Mouse (Mus musculus): Measurements from ENCODE around the gene Ak4.
"Not testable (repeated sequence)": the region's sequence is repeated elsewhere in the genome, so short reads cannot be mapped to it uniquely, and the experiment has no call there.

The Ak4 gene

GRCm38 (mm10) chr4:101424495-101424894 lies 5.4 kb downstream of the Ak4 start:
- DNase-seq, result no peak

- DNase-seq, result no peak
Measured at GRCm38 (mm10) chr4:101425119-101425518, 6.0 kb downstream of the Ak4 start.

GRCm38 (mm10) chr4:101425666-101426065 lies 6.6 kb downstream of the Ak4 start:
- DNase-seq, result no peak

DNA sequence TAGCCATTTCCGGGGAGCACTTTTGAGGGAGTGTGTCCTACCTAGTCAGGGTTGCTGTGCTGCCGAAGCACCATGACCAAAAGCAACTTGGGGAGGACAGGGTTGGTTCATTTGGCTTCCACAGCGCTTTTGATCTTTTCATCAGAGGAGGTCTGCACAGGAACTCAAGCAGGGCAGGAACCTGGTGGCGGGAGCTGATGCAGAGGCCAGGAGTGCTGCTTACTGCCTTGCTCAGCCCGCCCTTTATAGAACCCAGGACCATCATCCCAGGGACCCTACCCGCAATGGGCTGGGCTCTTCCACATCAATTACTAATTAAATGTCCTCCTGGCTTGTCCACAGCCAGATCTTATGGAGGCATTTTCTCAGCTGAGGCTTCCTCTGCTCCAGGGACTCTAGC lies 7.5 kb downstream of the Ak4 start:
- DNase-seq, result no peak

GRCm38 (mm10) chr4:101427886-101428680 lies 9.0 kb downstream of the Ak4 start:
- DNase-seq, result no peak

DNA sequence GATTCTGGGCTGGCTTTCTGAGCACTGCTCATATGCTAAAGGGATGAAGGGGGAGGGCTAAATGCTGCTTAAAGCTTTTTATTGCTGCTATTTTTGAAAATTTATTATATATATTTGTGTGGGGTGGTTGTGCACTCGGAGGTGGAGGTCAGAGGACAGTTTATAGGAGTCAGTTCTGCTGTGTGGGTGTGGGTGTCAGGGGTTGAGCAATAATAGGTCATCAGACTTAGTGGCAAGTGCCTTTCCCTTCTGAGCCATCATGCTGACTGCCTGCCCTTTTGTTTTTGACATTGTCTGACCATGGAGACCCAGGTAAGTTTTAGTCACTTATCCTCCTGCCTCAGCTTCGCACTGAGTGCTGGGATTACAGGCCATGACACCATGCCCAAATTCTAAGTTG lies 10.0 kb downstream of the Ak4 start:
- DNase-seq, result no peak

DNA sequence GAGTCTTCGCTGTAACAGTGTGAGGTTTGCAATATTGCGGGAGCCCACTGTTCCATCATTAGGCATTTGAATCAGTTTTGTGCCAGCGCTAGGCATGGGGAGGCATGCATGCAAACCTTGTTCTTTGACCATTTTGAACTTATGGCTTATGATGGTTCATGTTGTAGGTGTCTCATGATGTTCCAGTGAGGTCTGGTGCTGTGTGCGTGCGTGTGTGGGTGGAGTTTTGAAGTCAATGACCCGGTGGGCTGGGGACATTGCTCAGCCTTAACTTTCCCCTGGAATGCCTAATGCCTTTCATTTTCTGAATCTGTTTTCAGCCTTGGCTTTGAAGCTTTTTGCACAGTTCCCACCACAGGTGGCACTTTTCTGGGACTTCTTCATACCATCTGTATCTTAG lies 10.9 kb downstream of the Ak4 start:
- DNase-seq, result no peak

DNA sequence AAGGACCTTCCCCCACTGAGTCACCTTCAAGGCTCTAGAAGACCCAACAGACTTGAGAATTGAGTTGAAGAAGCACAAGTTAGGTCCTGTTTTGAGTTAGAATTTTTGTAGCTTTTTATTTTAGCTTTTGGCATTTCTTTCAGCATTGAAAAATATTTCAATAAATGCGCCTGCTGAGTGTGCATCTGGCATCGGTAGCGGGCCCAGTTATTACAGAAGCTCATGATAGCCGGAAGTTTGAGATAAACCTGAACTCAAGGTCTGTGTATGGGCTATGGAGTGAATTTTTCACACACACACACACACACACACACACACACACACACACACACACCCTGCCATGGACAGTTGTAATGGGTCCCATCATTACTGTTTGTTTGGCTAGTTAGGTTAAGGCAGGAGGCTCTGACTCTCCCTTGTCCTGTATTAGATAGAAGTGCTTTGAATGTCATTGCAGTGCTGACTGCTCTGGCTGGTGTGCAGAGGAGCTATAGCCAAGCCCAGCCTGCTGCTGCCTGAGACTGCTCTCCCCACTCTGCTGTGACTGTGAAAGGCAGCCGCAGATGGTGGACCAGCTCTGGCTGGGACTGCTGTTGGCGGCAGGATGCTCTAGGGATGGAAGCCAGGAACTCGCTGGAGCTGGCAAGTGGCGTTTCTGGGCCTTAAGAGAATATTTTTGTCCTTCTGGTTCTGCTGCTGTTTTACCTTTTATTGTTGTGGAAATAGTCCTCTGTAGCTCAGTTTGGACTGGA lies 17.9 kb downstream of the Ak4 start:
- DNase-seq, result peak; percentile 34 to 63

- DNase-seq, result peak in 1 of 2 experiments; percentile 35
Measured at GRCm38 (mm10) chr4:101438271-101438670, 19.2 kb downstream of the Ak4 start.

DNA sequence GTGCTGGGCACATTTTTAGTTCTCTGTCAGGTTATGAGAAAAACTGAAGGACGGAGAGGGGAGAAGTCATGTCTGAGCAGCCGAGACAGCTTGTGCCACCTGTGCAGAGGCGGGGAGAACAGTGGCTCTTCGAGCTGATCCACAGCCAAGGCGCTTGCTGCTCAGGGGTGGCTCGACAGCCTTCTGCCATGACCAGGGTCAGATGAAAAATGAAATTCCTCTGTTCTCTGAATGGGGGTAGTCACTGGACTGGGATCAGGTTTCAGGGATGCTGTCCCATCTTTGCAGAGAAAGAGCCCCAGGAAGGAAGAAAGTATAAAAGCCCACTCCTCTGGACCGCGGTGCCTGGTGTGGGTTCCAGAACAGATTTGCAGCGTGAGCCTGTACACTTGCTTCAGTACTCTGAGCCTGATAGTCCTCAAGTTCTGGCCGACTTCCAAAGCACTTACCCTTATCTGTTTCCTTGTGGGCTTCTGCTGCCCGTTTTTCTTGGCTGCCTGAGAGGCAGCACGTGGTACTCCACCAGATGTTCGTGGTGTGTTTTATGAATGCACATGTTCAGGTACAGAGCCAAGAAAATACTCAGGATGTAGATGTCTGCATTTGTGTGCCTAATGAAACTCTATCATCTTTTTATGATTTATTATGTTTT lies 20.8 kb downstream of the Ak4 start:
- DNase-seq, result peak; percentile 77 to 79

GRCm38 (mm10) chr4:101442791-101443190 lies 23.7 kb downstream of the Ak4 start:
- no peak for DNase-seq

DNA sequence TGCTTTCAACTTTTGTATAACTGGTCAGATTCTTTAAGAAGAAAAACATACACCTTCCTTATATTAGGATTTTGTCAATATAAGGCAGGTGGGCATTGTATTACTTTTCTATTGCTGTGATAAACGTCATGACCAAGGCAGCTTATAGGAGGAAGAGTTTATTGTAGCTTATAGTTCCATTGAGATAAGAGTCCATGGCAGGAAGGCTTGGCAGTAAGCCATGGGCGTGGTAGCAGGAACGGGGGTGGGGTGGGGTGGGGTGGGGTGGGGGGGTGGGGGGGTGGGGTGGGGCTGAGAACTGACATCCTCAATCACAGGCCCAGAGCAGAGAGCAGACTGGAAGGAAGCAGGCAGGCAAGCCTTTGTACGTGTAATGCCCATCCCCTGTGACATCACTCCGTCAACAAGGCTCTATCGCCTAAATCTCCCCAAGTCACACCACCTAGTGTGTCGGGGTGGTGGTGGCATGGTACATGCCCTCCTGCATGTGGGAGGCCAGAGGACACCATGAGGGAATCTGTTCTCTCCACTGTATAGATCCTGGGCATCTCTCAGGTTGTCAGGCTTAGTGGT lies 24.4 kb downstream of the Ak4 start:
- DNase-seq, result no peak

DNA sequence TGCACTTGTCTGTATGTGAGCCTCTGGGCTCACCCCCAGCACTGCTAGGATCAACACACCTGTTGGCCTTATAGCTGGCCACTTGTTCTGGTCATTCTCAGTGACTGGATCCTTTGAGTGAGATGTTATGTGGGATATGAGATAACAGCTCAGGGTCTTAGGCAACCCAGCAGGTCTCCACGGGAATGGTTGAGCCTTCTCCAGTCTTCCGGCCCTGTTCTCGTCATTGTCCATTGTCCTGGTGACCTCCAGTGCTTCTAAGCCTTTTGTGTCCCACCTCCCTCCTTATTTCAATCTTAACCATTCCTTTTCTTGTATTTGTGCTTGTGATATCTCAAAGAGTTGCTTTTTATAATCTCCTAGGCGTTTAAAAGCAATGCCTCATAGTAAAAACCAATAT lies 26.6 kb downstream of the Ak4 start:
- DNase-seq, result no peak

GRCm38 (mm10) chr4:101446606-101447005 lies 27.5 kb downstream of the Ak4 start:
- DNase-seq, result not testable (repeated sequence)

DNA sequence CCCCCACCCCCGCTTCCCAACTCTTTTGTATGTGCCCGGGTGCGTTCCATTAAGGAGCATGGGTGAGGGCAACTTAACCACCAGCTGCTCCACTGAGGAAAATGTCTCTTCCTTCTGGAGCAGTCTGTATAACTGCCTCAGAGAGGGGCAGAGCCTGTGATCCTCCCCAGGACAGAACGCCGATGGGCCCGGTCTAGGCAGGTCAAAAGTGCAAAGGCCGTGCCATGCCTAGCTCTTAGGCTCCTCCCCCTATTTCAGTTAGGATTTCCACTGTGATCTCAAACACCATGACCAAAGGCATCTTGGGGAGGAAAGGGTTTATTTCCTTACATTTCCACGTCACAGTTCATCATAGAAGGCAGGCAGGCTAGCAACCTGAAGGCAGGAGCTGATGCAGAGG lies 29.6 kb downstream of the Ak4 start:
- no peak for DNase-seq

DNA sequence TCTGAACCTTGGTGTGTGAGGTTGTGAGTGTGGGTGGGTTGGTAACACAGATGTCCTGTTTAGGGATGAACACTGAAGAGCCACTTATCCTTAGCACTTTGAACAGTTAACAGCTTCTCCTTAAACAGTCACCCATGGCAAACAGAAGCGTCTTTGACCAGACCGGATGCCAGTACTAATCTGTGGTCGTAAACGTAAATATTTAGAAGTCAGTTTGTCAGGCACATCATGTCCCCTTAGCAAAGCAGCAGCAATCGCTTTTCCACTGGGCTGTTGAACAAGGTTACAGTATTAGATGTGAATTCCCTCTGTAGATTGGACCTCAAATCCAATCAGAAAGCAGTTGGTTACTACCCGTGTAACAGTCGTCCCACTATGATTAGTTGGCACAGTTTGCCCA lies 30.3 kb downstream of the Ak4 start:
- DNase-seq, result no peak

- DNase-seq, result peak; percentile 28 to 51
Measured at GRCm38 (mm10) chr4:101450150-101450780, 31.2 kb downstream of the Ak4 start.

DNA sequence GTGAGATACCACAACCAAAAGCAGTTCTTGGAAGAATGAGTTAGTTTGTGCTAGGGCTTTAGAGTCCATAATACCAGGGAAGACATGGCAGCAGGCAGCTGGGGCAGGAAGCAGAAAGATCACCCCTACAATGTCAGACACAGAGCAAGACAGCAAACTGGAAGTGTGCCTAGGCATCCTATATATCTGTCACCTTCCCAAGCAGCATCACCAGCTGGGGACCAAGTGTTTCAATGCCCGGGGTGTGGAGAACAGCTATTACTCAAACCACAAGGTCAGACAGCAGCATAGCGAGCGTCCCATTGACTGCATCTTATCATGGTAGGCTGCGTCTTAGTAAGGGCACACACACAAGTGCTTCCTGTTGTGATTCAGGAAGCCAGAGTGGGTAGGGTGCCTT lies 32.0 kb downstream of the Ak4 start:
- no peak for DNase-seq

DNA sequence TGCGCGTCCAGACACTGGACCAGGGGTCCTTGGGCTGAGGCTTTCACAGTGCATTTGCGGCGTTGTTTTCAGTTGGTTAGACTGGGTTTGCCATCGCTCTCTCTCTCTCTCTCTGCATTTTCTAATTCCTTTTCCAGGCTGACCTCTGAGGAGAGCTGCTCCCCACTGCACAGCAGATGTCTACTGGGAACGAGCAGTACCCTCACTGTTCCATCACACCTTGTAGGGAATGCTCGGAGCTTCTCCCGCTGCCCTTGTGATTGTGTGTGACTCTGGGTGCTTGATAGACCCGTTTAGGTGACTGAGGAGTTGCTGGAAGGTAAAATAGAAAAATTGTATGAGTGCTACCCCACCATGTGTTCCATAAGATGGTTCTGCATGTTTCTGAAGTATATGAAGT lies 33.8 kb downstream of the Ak4 start:
- no peak for DNase-seq

GRCm38 (mm10) chr4:101457176-101457575 lies 38.1 kb downstream of the Ak4 start:
- no peak for DNase-seq

- peak in 1 of 2 experiments; percentile 59 for DNase-seq
Measured at GRCm38 (mm10) chr4:101458341-101458740, 39.3 kb downstream of the Ak4 start.

GRCm38 (mm10) chr4:101459358-101459757 lies 40.3 kb downstream of the Ak4 start:
- no peak for DNase-seq

GRCm38 (mm10) chr4:101460114-101460513 lies 41.0 kb downstream of the Ak4 start:
- no peak for DNase-seq

Data from lung, postnatal 4 days (tissue).